Mouse (Mus musculus) liver, postnatal 0 days (tissue): Measurements from ENCODE around the gene Slc1a2.

Source experiments
- CTCF ChIP-seq: sonication (generic); IDR thresholded peaks from 2 replicates; pipeline ENCODE4 v1.5.1; 2016; ENCODE audit warnings: antibody characterized with exemption, low read depth
- EP300 ChIP-seq: IDR thresholded peaks from 2 replicates; pipeline ENCODE4 v1.6.1; 2016; ENCODE audit warnings: antibody characterized with exemption, low read depth, mild to moderate bottlenecking

DNA sequence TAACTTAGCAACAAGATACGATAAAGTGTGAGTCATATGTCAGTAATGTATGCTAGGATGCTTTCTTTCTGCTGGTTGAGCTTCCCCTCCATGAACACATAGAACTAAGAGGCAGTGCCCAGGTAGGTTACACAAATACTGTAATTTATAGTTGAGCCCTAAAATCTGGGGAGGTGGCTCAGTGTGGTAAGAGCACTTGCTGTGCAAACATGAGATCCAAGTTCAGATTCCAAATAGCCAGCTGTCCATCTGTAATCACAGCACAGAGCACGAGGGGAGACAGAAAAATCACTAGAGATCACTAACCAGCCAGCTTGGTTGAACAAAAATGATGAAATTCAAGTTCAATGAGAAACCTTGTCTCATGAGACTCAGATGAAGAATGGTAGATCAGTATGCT lies 63.4 kb downstream of the Slc1a2 start:
- TF ChIP-seq CTCF (no peak), EP300 (no peak)
